In the genomic region with DNA sequence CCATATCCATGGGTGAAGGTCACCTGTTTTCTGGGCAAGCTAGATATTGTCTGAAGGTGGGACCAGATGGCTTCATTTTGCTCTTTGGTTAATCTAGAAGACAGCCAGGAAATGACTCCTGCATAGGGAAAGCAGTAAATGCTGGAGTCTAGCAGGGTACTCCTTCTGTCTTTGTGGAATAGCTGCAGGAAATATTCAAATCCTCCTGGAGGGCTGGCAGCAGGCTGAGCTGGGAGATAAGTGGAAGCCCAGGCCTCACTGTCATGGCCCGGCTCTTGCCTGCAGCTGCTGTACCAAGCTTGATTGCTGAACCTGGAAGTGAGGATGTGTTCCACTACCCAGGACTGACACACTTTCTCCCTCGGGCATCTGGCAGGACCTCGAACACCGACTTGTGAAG, we compare ENCODE assay signal across 18 mouse cellular contexts.
"Had no signal": no experiment of that assay in that cellular context is flagged by ENCODE, and none has a peak within 500 bp of the region (broad histone marks: within the 10 kb centered on the region; RNA-seq: fewer than 3 reads in every experiment).

No protein-coding gene starts in this region.

- H3K27ac ChIP-seq: midbrain, embryonic 10.5 days; midbrain, embryonic 12.5 days; neural tube, embryonic 13.5 days; neural tube, embryonic 15.5 days had no signal

- H3K36me3 ChIP-seq: midbrain, embryonic 10.5 days; midbrain, embryonic 12.5 days; neural tube, embryonic 13.5 days; neural tube, embryonic 15.5 days had no signal

- DNase-seq: lung, embryonic 14.5 days; lung, postnatal 10 days; lung, postnatal 4 days; midbrain, embryonic 14.5 days; retina, postnatal 1 day; right cerebral cortex, adult 18-20 months; right cerebral cortex, postnatal 25 days; right cerebral cortex, postnatal 4 days; spleen, adult 18-20 months; thymus, adult 18-20 months; thymus, postnatal 14 days; thymus, postnatal 36 days had no signal

- H3K4me3 ChIP-seq: midbrain, embryonic 10.5 days; midbrain, embryonic 12.5 days; myocyte; neural tube, embryonic 13.5 days; neural tube, embryonic 15.5 days had no signal

- ATAC-seq: midbrain, embryonic 16.5 days had no signal

- H3K4me1 ChIP-seq: midbrain, embryonic 10.5 days; midbrain, embryonic 12.5 days; neural tube, embryonic 13.5 days; neural tube, embryonic 15.5 days had no signal

- H3K4me2 ChIP-seq: lung, embryonic 14.5 days; midbrain, embryonic 12.5 days; neural tube, embryonic 13.5 days; neural tube, embryonic 15.5 days had no signal

- H3K9me3 ChIP-seq: midbrain, embryonic 10.5 days; midbrain, embryonic 12.5 days; neural tube, embryonic 13.5 days; neural tube, embryonic 15.5 days had no signal

- H3K27me3 ChIP-seq: midbrain, embryonic 12.5 days; neural tube, embryonic 13.5 days; neural tube, embryonic 15.5 days had no signal

- H3K9ac ChIP-seq: lung, embryonic 14.5 days; midbrain, embryonic 12.5 days; neural tube, embryonic 13.5 days; neural tube, embryonic 15.5 days had no signal
